Mouse (Mus musculus) v-Abl transformed pro-B cells (cell line): ENCODE data around the gene Smg6.

Experiments
- in situ Hi-C, 2 experiments: fragments of 400-800 bp; cut with MboI; formaldehyde crosslinking; loops; one replicate each; pipeline ENCODE4 v1.15.1; 2025; ENCODE audit not compliant: unreplicated experiment in 2 of 2

Gene Smg6

GRCm38 (mm10) chr11:75092159-75092558 lies 166.5 kb downstream of the Smg6 start:
- in situ Hi-C loops = no loop called here

- in situ Hi-C loops = no loop called here
Measured at GRCm38 (mm10) chr11:75092656-75093055, 167.0 kb downstream of the Smg6 start.

GRCm38 (mm10) chr11:75094759-75095158 lies 169.1 kb downstream of the Smg6 start:
- in situ Hi-C loops = no loop called here

GRCm38 (mm10) chr11:75102763-75103339 lies 177.2 kb downstream of the Smg6 start:
- in situ Hi-C loops = no loop called here

- in situ Hi-C loops = no loop called here
Measured at GRCm38 (mm10) chr11:75106614-75107013, 181.0 kb downstream of the Smg6 start.

GRCm38 (mm10) chr11:75108909-75109308 lies 183.3 kb downstream of the Smg6 start:
- in situ Hi-C loops = no loop called here

GRCm38 (mm10) chr11:75116379-75116778 lies 190.8 kb downstream of the Smg6 start:
- in situ Hi-C loops = no loop called here

- in situ Hi-C loops = no loop called here
Measured at GRCm38 (mm10) chr11:75118141-75118540, 192.5 kb downstream of the Smg6 start.

GRCm38 (mm10) chr11:75119298-75119697 lies 193.7 kb downstream of the Smg6 start:
- in situ Hi-C loops = no loop called here

GRCm38 (mm10) chr11:75119841-75120240 lies 194.2 kb downstream of the Smg6 start:
- in situ Hi-C loops = no loop called here

- in situ Hi-C loops = no loop called here
Measured at GRCm38 (mm10) chr11:75121348-75121747, 195.7 kb downstream of the Smg6 start.

- in situ Hi-C loops = no loop called here
Measured at GRCm38 (mm10) chr11:75124406-75124805, 198.8 kb downstream of the Smg6 start.

GRCm38 (mm10) chr11:75126384-75126783 lies 200.8 kb downstream of the Smg6 start:
- in situ Hi-C loops = no loop called here

GRCm38 (mm10) chr11:75129481-75129880 lies 203.9 kb downstream of the Smg6 start:
- in situ Hi-C loops = no loop called here

GRCm38 (mm10) chr11:75131300-75131699 lies 205.7 kb downstream of the Smg6 start:
- in situ Hi-C loops = no loop called here

- in situ Hi-C loops = no loop called here
Measured at GRCm38 (mm10) chr11:75132278-75132677, 206.7 kb downstream of the Smg6 start.

GRCm38 (mm10) chr11:75133391-75133790 lies 207.8 kb downstream of the Smg6 start:
- in situ Hi-C loops = no loop called here

- in situ Hi-C loops = no loop called here
Measured at GRCm38 (mm10) chr11:75133951-75134350, 208.3 kb downstream of the Smg6 start.

- in situ Hi-C loops = no loop called here
Measured at GRCm38 (mm10) chr11:75134485-75135068, 209.0 kb downstream of the Smg6 start.

- in situ Hi-C loops = no loop called here
Measured at GRCm38 (mm10) chr11:75135358-75135757, 209.7 kb downstream of the Smg6 start.

- in situ Hi-C loops = no loop called here
Measured at GRCm38 (mm10) chr11:75136666-75137398, 211.2 kb downstream of the Smg6 start.
